Mouse (Mus musculus) kidney, adult 2 months (tissue): ENCODE measurements around the gene Fam3a. TPM values are rescaled to one million over a fixed set of nuclear protein-coding genes. Genes with fewer than 3 reads are reported as not detected.

Source experiments
- DNase-seq: peaks from one replicate; pipeline ENCODE4 v3.0.0; 2021
- H3K27ac ChIP-seq: fragments of 200-500 bp; 2 replicates; pipeline ENCODE4 v1.5.1; 2012; ENCODE audit warnings: low read depth, low read length, control low read depth, inconsistent platforms; ENCODE audit not compliant: insufficient read depth
- H3K27me3 ChIP-seq: fragments of 200-500 bp; replicated peaks from 2 replicates; pipeline ENCODE4 v1.6.1; 2012; ENCODE audit warnings: mild to moderate bottlenecking, moderate library complexity, low read length, inconsistent platforms; ENCODE audit not compliant: control insufficient read depth, insufficient read depth
- H3K36me3 ChIP-seq: fragments of 200-500 bp; 2 replicates; pipeline ENCODE4 v1.6.1; 2012; ENCODE audit warnings: mild to moderate bottlenecking, moderate library complexity, low read length, inconsistent platforms; ENCODE audit not compliant: control insufficient read depth, insufficient read depth
- H3K4me1 ChIP-seq: fragments of 200-500 bp; 2 replicates; pipeline ENCODE4 v1.6.1; 2011; ENCODE audit warnings: low read length; ENCODE audit not compliant: control insufficient read depth, insufficient read depth
- H3K4me3 ChIP-seq: fragments of 200-500 bp; 2 replicates; pipeline ENCODE4 v1.5.1; 2011; ENCODE audit warnings: mild to moderate bottlenecking, low read depth, low read length, control low read depth; ENCODE audit not compliant: insufficient read depth
- CTCF ChIP-seq: fragments of 200-500 bp; conservative IDR thresholded peaks from 2 replicates; pipeline ENCODE4 v1.5.1; 2011; ENCODE audit warnings: low read depth, mild to moderate bottlenecking, control low read depth, low read length, moderate library complexity, mixed read lengths; ENCODE audit not compliant: insufficient read depth, insufficient read length
- POLR2A ChIP-seq: fragments of 200-500 bp; IDR thresholded peaks from one replicate; pipeline ENCODE4 v1.6.1; 2011; ENCODE audit warnings: low read depth, low read length, control low read depth
- WGBS: fragments of 180-500 bp; shearing (Covaris S2); methylation state at CpG from one replicate; pipeline ENCODE4 v1.1.7; 2018; 5-methylcytosine and 5-hydroxymethylcytosine counted together
- polyA plus RNA-seq: library from polyadenylated mRNA; depleted of rRNA; stranded (reverse); fragments of >200 nt; gene quantifications from 2 replicates; pipeline ENCODE4 v1.2.3, GENCODE M21; 2012

Fam3a gene
- polyA plus RNA-seq, 1 experiment = 47.1 TPM

DNA sequence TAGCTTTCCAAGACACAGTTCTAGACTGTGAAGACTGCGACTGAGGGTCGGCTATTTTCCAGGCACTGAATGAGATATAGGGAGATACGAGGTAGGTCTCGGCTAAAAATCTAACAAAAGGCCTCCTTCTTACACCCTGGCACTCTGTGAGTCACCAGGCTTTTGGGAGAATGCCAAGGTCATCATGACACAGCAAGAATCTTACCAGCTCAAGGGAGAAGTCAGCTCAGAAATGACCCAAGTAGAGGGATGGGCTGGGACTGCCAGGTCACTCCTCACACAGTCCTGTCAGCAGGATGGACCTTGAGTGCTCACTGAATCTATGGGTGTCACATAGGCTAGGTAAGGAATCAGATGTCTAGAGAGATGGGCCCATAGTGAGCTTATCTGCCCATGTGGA lies 32.1 kb upstream of the Fam3a start:
- DNase-seq = peak; percentile 54
- no peak overlapping the region for H3K4me3 ChIP-seq
- no peaks in the 10 kb centered on the region for H3K36me3 ChIP-seq
- H3K27ac ChIP-seq = no peak overlapping the region
- 72% methylated on average over 4 of the region's 4 CpGs for WGBS
- no peaks in the 10 kb centered on the region for H3K27me3 ChIP-seq
- H3K4me1 ChIP-seq = 0 out of 2 replicates have a peak, but pooled peaks cover 7% of the 10 kb centered on the region
- no peak for TF ChIP-seq POLR2A
- no peak for TF ChIP-seq CTCF

DNA sequence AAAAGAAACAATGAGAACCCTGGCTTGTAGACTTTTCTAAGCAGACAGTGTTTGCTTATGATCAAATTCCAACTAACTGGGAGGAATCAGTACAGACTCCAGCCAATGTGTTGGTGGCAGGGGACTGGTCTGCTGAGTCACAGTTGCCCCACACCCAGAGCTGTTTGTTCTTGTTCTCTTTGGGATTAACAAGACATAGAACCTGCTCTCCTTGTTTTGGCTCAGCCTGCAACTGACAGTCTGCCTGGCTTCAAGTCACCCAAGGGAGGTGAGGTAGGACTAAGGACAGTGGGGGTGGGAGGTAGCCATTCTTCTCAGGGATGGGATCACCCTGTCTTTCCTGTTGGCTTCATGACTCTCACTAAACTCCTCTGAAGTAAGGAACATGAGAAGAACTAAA lies 31.4 kb upstream of the Fam3a start:
- 0 out of 2 replicates have a peak, but pooled peaks cover 7% of the 10 kb centered on the region for H3K4me1 ChIP-seq
- DNase-seq = peak; percentile 14
- TF ChIP-seq CTCF (no peak), POLR2A (no peak)
- no peaks in the 10 kb centered on the region for H3K36me3 ChIP-seq
- H3K27ac ChIP-seq = no peak overlapping the region
- no peak overlapping the region for H3K4me3 ChIP-seq
- H3K27me3 ChIP-seq = no peaks in the 10 kb centered on the region

DNA sequence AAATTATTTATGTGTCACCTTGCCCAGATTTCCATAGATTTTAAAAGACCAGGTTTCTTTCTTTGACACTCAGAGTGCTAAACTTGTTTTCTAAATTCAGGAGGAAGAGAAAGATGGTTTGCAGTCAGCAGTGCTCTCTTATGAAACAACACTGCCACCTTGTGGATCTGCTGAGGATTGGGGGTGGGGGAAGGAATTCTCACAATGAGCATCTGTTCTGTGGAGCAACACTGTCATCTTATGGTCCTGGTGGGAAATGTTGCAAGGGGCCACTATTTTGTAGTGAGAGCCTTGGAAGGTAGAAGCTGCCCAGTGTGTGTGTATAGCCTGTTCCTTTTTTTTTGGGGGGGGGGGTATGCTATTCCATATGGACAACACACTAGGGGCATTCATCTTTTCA lies 20.3 kb upstream of the Fam3a start:
- no peaks in the 10 kb centered on the region for H3K36me3 ChIP-seq
- no peaks in the 10 kb centered on the region for H3K4me1 ChIP-seq
- H3K4me3 ChIP-seq = no peak overlapping the region
- TF ChIP-seq CTCF (peak; percentile 89), POLR2A (no peak)
- H3K27me3 ChIP-seq = no peaks in the 10 kb centered on the region
- no peak overlapping the region for H3K27ac ChIP-seq
- DNase-seq = peak; percentile 77

DNA sequence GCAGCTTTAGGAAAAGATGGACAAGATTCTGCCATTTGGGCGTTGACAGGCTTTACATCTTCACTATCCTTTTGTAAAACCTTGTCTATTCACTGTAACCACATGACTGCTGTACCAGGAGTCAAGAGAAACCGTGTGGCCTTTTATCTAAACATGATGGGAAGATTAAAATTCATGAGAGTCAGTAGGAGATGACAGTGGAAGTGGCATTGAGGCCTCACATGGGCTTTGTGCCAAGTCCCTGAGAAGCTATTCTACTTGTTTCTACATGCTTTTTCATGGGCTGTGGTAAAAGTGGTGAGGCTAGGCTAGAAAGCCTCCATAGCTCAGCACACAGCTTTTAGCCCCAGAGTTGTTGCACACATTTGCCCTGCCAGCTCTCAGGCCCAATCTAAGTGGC lies 15.3 kb upstream of the Fam3a start:
- TF ChIP-seq POLR2A (no peak), CTCF (no peak)
- no peak overlapping the region for H3K4me3 ChIP-seq
- H3K27ac ChIP-seq = no peak overlapping the region
- H3K27me3 ChIP-seq = no peaks in the 10 kb centered on the region
- no peaks in the 10 kb centered on the region for H3K36me3 ChIP-seq
- 62% methylated on average over 2 of the region's 2 CpGs for WGBS
- DNase-seq = no peak
- H3K4me1 ChIP-seq = no peaks in the 10 kb centered on the region

DNA sequence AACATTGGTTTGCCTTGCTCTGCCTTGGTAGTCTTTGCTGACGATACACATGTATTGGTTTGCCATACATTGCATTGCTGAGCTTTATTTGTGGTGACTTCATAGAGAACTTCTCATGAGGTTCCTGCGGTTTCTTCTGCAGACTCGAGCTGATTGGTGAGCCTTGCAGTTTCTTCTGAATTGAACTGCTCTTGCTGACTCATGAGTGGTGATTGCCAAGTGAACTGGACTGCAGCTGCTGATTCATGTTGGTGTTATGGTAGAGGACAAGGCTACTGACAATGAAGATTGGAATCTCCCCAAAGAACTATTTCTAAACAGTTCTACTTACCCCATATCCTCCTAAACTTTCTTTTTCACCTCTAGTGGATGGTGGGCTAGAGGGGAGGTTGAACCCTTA lies 7.1 kb upstream of the Fam3a start:
- Histone ChIP-seq H3K36me3 (no peaks in the 10 kb centered on the region), H3K4me1 (no peaks in the 10 kb centered on the region), H3K27me3 (no peaks in the 10 kb centered on the region), H3K4me3 (no peak overlapping the region), H3K27ac (no peak overlapping the region)
- no peak for DNase-seq
- 74% methylated on average over 3 of the region's 3 CpGs for WGBS
- no peak for TF ChIP-seq POLR2A
- TF ChIP-seq CTCF = no peak

DNA sequence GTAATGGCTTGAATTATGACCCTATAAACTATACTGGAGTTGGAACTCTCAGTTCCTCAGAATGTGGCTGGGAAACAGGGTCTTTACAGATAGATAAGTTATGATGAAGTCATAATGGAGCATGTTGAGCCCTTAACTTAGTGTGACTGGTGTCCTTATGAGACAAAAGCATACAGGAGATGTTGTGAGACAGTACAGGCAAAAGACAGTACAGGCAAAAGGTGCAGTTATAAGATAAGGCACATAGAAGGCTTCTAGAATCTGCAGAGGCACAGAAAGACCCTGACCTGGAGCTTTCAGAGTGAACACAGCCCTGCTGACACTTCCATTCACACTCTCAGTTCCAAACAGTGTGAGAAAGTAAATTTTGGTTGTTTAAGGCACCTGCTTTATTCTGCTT lies 4.9 kb downstream of the Fam3a start:
- Histone ChIP-seq H3K4me1 (no peaks in the 10 kb centered on the region; the same call in 1 of the 2 replicates), H3K27me3 (no peaks in the 10 kb centered on the region), H3K4me3 (no peak overlapping the region), H3K27ac (no peak overlapping the region), H3K36me3 (no peaks in the 10 kb centered on the region)
- no peak for TF ChIP-seq POLR2A
- TF ChIP-seq CTCF = no peak
- no peak for DNase-seq

DNA sequence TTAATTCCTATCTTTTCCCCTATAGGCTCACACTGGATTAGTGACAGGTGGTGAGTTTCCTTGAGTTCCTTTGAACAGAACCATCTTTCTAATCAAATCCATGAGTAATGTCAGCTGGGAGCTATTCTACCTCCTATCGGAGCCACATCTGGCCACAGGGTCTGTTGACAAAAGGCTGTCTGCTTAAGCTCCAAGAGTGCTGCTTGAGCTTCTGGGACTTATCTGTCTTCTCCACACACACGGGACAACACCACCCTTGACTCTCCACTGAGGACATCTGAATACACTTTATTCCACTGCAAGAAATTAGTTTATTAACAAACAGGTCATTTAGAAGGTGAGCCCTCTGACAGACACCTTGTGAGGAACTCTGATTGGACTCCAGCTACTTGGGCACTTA lies 8.6 kb downstream of the Fam3a start:
- H3K36me3 ChIP-seq = no peaks in the 10 kb centered on the region
- no peaks in the 10 kb centered on the region for H3K27me3 ChIP-seq
- H3K4me3 ChIP-seq = no peak overlapping the region
- H3K27ac ChIP-seq = no peak overlapping the region
- TF ChIP-seq POLR2A (no peak), CTCF (no peak)
- no peaks in the 10 kb centered on the region for H3K4me1 ChIP-seq
- WGBS = 97% methylated on average over 2 of the region's 2 CpGs
- no peak for DNase-seq
